Mouse (Mus musculus) megakaryocyte, embryonic 14.5 days (primary cell): ENCODE data around the gene Mybph.

Experiments used
- FLI1 ChIP-seq: IDR thresholded peaks from 2 replicates; pipeline ENCODE4 v1.6.1; 2012; ENCODE audit warnings: low read length, inconsistent platforms, mixed read lengths
- GATA1 ChIP-seq: IDR thresholded peaks from 3 replicates; pipeline ENCODE4 v1.6.1; 2012; ENCODE audit warnings: mixed read lengths, low read length, inconsistent platforms, borderline replicate concordance

GRCm38 (mm10) chr1:134236142-134236541 is 42.9 kb downstream of the Mybph start:
- TF ChIP-seq GATA1 (no peak), FLI1 (no peak)
